Mouse (Mus musculus) layer of hippocampus, adult 2 months (tissue): ENCODE results near the gene Adora2b. TPM values are rescaled to one million over a fixed set of nuclear protein-coding genes. Genes with fewer than 3 reads are reported as not detected.
"Not testable (repeated sequence)": the region's sequence is repeated elsewhere in the genome, so short reads cannot be mapped to it uniquely, and the experiment has no call there.

Experiments used
- DNase-seq, 2 experiments: peaks; one replicate each; pipeline ENCODE4 v3.0.0; 2022; ENCODE audit warnings: low spot score in 2 of 2
- H3K27ac ChIP-seq: fragments of 200-600 bp; 2 replicates; pipeline ENCODE4 v1.8.1; 2022
- H3K4me3 ChIP-seq: fragments of 200-600 bp; 2 replicates; pipeline ENCODE4 v1.8.1; 2022; ENCODE audit warnings: mild to moderate bottlenecking
- CTCF ChIP-seq: fragments of 200-600 bp; conservative IDR thresholded peaks from 2 replicates; pipeline ENCODE4 v1.8.1; 2022; ENCODE audit warnings: antibody characterized with exemption, mild to moderate bottlenecking, moderate library complexity
- total RNA-seq, 2 experiments: library from RNA; stranded (reverse); gene quantifications; 2 replicates each; pipeline ENCODE4 v1.2.3; 2021

Adora2b gene
- total RNA-seq, 2 experiments from 2014 or later = 6.5 to 7.1 TPM

DNA sequence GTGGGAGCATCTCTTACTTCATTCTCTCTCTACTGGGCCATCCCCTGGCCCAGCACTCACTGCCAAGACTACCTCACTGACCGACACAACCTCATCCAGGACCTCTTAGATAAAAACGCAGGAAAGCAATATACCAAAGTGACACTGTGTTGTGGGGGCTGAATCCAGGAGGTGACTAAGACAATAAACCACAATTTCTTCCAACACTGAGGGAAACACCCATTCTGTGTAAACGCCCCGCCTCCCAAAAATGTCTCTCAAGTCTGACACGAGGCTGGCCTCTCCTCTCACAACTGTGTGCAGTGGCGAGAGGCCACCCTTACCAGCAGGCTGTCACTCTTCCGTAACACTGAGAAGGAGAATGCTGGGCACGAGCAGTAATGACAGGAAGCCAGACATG, 19.6 kb downstream of the Adora2b start:
- H3K27ac ChIP-seq = no peak overlapping the region
- H3K4me3 ChIP-seq = no peak overlapping the region
- DNase-seq = no peak
- no peak for TF ChIP-seq CTCF

DNA sequence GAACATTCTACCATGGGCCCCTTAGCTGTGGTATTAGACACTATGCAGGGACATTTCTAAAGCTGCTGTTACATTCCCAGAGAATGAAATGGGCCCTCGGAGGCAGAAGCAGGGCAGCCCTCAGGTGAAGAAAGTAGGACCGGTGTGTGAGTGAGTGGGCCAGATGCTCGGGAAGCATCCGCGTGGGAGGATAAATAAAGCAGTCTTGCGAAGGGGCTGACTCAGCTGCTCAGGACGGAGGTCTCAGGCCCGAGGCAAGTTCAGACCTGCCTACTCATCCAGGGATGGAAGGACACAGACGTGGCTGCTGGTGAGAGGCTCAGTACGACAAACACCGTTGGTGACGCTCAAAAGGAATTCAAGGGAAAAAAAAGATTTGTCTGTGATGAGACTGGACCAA, 20.3 kb downstream of the Adora2b start:
- no peak for DNase-seq
- Histone ChIP-seq H3K4me3 (no peak overlapping the region), H3K27ac (no peak overlapping the region)
- no peak for TF ChIP-seq CTCF

DNA sequence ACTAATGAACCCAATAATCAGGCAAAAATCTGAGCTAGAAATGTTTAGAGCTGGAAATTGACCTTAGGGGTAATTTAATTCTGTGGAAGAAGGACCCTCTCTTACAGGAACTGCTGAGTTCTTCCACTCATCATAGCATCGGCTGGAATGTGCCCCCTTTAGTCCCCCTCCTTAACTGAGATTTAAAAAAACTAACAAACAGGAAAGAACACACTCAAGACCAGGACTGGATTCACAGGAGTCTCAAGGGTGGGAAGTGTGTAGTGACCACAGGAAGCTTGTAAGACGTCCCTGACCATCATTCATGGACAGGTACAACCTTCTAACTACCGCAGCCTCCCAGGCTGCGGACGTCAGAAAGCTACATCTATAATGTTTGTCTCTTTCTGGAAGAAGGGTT, 22.1 kb downstream of the Adora2b start:
- H3K4me3 ChIP-seq = no peak overlapping the region
- no peak overlapping the region for H3K27ac ChIP-seq
- TF ChIP-seq CTCF = no peak
- no peak for DNase-seq

DNA sequence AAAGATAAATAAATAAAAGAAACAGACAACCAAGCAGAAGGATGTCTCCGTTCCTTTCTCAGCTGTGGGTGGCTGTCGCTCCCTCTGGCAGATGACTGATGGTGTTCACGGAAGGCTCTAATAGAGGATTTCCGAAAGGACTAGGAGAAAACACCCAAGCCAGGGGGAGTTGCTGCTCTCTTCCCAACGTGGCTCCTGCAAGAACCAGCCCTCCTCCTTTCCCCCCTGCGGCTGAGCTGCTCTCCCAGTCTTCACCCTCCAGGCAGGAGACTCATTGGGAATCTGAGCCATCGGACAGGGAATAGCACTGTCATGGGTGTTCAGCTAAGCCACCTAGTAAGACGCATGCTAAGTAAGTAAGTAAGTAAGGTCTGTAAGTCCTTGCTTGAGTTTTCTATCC, 28.3 kb downstream of the Adora2b start:
- no peak for TF ChIP-seq CTCF
- no peak overlapping the region for H3K4me3 ChIP-seq
- no peak overlapping the region for H3K27ac ChIP-seq
- DNase-seq = no peak

DNA sequence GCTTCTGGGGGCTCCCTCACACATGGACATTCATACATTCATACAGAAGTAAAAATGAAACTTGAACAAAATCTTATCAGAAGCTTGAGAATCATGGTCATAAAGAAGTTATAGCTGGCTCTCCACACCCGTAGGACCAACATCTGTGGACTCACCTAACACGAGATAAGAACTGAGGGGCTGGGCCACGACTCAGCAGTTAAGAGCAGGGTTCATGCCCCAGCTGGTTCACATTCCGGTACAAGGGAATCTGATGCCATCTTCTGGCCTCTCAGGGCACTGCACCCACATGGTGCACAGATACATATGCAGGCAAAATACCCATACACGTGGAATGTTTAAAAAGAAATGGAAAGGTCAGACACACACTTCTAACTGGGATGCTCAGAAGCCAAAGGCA, 29.2 kb downstream of the Adora2b start:
- TF ChIP-seq CTCF = peak; percentile 81
- DNase-seq = peak in 1 of 2 experiments; percentile 31
- H3K27ac ChIP-seq = no peak overlapping the region
- H3K4me3 ChIP-seq = no peak overlapping the region

DNA sequence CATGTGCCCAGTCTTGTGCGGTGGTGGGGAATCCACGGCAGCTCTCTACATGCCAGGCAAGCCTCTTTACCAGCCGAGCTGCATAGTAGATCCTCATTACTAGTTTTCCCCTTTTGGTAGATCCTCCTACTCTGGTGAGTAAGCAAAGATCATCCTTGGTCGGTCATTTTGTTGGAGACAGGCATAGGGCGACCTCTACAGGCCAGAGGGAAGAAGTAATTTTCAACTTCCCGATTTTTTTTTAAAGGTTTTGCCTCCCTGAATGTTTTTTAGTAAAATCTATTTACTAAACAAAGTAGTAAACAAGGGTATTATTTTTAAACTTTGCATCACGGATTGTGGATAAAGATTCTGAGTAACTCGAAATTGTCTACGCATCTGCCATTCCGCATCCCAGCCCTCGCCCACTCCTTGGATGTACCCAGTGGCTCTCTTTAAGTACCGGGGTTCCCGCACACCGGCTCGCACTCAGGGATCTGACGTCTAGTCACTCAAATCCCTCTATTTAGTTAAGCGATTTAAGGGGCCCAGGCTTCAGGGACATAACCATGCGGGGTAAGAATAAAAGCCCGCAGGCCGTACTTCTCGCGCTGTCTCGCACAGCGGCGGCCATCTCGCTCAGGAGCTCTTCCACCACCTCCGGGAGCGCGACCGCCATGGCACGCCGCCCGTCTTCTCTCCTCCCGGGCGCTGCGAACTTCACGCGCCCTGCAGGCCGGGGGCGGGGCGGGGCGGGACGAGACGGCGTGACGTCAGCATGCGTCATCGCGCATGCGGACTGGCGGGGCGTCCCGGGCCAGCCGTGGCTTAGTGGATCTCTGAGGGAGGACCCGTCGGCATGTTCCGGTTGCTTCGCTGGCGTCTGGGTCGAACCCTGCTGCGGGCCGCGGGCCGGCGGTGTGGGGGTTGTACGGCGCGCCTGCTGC, 32.2 kb downstream of the Adora2b start, which contains the start of the genes Zswim7 and Ttc19:
Gene Zswim7, minus strand, starts transcription at position 701 of the 926 bp plus-strand sequence.
Gene Ttc19, plus strand, starts transcription at position 799 of the 926 bp plus-strand sequence.
- peak; percentile 86 to 92 for DNase-seq
- TF ChIP-seq CTCF = peak; percentile 86
- Histone ChIP-seq H3K4me3 (peak within 1 kb of the TSS; percentile 96), H3K27ac (peak within 1 kb of the TSS; percentile 90)

DNA sequence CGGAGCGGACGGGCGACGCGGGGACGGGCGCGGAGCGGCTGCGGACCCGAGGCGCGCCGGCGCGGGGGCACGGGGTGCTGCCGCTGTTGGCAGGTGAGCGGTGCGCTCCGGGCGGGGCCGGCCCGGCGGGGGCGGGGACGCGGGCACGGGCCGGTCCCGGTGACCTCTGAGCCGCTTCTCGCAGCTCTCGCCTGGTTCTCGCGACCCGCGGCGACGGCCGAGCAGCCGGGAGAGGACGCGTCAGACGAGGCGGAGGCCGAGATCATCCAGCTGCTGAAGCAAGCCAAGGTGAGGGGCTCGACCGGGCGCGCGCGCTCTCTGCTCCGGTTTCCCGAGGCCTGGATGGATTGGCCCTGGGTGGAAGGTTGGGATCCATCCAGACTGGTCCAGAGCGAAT, 32.8 kb downstream of the Adora2b start:
- no peak for TF ChIP-seq CTCF
- H3K27ac ChIP-seq = peak overlapping the region; percentile 90
- peak overlapping the region; percentile 96 for H3K4me3 ChIP-seq
- peak; percentile 16 to 35 for DNase-seq

DNA sequence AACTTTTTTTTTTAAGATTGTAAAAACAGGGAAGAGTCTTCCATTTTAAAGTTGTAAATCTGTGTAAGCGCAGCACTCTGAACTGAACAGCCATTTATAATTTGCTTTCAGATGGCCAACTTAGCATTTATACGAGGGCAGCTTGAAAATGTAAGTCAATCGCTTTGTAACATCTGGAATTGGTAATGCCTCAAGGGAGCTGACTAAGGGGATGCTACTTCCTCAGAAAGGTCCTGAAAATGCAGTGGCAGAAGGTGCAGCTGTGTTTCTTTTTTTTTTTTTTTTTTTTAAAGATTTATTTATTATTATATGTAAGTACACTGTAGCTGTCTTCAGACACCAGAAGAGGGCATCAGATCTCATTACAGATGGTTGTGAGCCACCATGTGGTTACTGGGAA, 35.2 kb downstream of the Adora2b start:
- not testable (repeated sequence) for DNase-seq, H3K4me3 ChIP-seq, H3K27ac ChIP-seq
- TF ChIP-seq CTCF = peak; percentile 30

DNA sequence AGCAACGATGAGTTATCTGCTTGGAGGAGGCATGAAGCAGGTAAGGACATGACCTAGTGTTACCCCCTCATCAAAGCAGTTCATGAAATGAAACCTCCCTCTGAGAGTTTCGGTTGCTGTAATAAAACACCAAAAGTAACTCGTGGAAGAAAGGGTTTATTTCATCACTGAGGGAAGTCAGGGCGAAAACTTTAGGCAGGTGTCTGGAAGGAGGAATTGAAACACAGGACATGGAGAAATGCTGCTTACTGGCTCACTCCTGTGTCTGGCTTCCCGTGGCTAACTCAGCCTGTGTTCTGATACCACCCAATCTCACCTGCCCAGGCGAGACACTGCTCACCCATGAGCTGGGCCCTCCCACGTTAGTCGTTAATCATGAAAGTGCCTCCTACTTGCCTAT, 36.2 kb downstream of the Adora2b start:
- no peak overlapping the region for H3K4me3 ChIP-seq
- DNase-seq = no peak
- no peak overlapping the region for H3K27ac ChIP-seq
- no peak for TF ChIP-seq CTCF

DNA sequence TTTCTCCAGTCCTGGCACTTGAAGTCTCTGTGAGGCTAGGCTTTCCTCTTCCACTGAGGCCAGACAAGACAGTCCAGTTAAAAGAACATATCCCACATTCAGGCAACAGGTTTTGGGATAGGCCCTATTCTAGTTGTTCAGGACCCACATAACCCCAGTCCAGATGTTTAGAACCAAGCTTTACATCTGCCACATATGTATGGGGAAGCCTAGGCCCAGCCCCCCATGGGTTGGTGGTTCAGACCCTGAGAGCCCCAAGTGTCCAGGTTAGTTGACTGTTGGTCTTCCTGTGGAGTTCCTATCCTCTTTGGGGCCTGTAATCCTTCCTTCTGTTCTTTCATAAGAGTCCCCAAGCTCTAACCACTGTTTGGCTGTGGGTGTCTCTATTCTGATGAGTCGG, 38.9 kb downstream of the Adora2b start:
- Histone ChIP-seq H3K27ac (no peak overlapping the region), H3K4me3 (no peak overlapping the region)
- no peak for TF ChIP-seq CTCF
- DNase-seq = no peak

DNA sequence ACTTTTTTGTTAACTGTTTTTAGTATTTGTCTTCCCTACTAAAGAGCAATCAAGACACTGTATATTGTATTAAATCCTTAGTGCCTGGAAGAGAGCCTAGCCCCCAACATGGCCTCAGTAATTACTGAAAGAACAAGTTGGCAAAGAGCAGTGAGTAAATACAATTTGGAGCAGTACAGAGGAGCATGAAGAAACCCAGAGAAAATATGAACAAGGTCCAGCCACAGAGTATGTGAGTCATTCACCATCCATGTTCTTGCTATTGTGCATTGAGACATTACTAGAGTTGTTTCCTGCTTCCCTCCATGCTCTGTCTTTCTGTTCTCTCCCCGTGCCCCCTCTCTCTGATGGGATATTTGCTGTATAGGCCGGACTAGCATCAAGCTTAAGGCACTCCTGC, 45.3 kb downstream of the Adora2b start:
- no peak for DNase-seq
- H3K4me3 ChIP-seq = no peak overlapping the region
- TF ChIP-seq CTCF = no peak
- no peak overlapping the region for H3K27ac ChIP-seq

DNA sequence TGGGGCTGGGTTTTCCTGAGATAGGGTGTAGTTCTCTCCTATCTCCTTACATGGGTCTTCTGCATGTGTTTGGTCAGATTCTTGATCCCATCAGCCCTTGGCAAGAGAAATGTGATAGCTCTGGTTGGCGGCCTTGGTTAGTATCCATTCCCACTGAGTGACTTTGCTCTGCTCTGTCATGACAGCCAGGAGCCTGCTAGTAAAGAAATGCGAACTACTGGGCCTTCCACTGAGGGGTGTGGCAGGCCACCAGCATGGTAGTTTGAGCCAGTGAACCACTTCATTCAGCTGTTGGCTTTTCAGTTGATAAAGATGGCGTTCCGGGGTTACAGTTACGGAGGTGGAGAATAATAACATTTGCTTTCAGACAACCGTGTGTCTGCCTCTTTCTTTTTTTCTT, 50.1 kb downstream of the Adora2b start:
- no peak overlapping the region for H3K4me3 ChIP-seq
- DNase-seq = no peak
- no peak for TF ChIP-seq CTCF
- no peak overlapping the region for H3K27ac ChIP-seq

DNA sequence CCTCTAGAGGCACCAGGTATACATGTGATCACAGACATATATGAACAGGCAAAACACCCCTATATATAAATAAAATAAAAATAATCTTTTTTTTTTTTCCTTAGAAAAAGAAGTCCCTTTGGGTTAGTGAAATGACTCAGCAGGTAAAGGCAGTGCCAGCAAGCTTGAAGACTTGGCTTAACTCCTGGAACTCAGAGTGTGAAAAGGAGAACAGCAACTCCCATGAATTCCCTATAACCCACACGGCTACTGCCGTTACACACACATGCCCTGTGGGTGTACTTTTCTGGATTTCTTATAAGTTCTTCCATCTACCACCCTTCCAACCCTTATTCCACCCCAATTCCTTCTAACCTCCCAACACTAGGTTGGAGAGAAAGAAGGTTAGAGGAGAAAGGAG, 57.1 kb downstream of the Adora2b start:
- Histone ChIP-seq H3K4me3 (no peak overlapping the region), H3K27ac (peak overlapping the region; percentile 23; the same call in 1 of the 2 replicates)
- DNase-seq = no peak
- no peak for TF ChIP-seq CTCF

DNA sequence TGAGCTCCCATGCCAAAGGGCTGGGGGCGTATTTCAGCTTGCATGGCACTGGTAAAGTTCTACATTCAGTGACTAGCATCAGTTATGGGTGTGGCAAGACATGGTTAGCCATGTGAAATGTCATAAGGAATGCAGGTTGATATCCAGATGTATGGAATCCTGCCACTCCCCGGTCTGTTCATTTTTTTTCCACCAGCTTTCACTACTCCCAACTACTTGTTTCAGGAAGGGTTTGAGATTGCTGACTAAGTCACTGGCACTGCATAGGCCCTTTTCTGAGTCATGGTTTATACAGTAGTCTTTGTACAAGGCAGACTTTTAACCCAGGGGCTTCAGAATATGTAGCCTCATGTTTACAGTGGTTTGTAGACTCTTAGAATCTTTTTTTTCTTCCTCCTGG, 60.5 kb downstream of the Adora2b start:
- Histone ChIP-seq H3K27ac (no peak overlapping the region), H3K4me3 (no peak overlapping the region)
- no peak for TF ChIP-seq CTCF
- DNase-seq = no peak
